Mouse (Mus musculus) midbrain, postnatal 0 days (tissue): Measurements from ENCODE around the gene Tmem9b. TPM values are rescaled to one million over a fixed set of nuclear protein-coding genes. Genes with fewer than 3 reads are reported as not detected.
A peak's percentile ranks its signal among the peaks of the same experiment; 100 is the strongest.

Source experiments
- ATAC-seq: fragments of 200-750 bp; cut with Nextera tagmentation; 2 replicates; pipeline ENCODE4 v1.8.0; 2017; ENCODE audit warnings: moderate number of reproducible peaks, mild to moderate bottlenecking, moderate TSS enrichment, moderate library complexity; ENCODE audit not compliant: low FRiP score
- DNase-seq: peaks from one replicate; pipeline ENCODE4 v3.0.0-alpha.2; 2015; ENCODE audit warnings: low spot score
- H3K27ac ChIP-seq: fragments of 300-500 bp; sonication (generic); 2 replicates; pipeline ENCODE4 v1.5.1; 2014; ENCODE audit warnings: low read depth, mild to moderate bottlenecking, low read length, mixed read lengths
- H3K27me3 ChIP-seq: fragments of 300-500 bp; sonication (generic); 2 replicates; pipeline ENCODE4 v1.6.1; 2014; ENCODE audit warnings: low read length, control low read depth, mixed read lengths; ENCODE audit not compliant: insufficient read depth
- H3K36me3 ChIP-seq: fragments of 300-500 bp; sonication (generic); 2 replicates; pipeline ENCODE4 v1.6.1; 2014; ENCODE audit warnings: low read length, control low read depth, mixed read lengths; ENCODE audit not compliant: insufficient read depth
- H3K4me1 ChIP-seq: fragments of 300-500 bp; sonication (generic); 2 replicates; pipeline ENCODE4 v1.6.1; 2014; ENCODE audit warnings: mild to moderate bottlenecking, control low read depth, antibody characterized with exemption, low read length, mixed read lengths; ENCODE audit not compliant: insufficient read depth
- H3K4me2 ChIP-seq: fragments of 300-500 bp; sonication (generic); 2 replicates; pipeline ENCODE4 v1.6.1; 2014; ENCODE audit warnings: low read depth, mild to moderate bottlenecking, low read length, mixed read lengths; ENCODE audit not compliant: poor library complexity, severe bottlenecking
- H3K4me3 ChIP-seq: fragments of 300-500 bp; sonication (generic); 2 replicates; pipeline ENCODE4 v1.5.1; 2014; ENCODE audit warnings: low read depth, mild to moderate bottlenecking, low read length, moderate library complexity
- H3K9ac ChIP-seq: fragments of 300-500 bp; sonication (generic); replicated peaks from 2 replicates; pipeline ENCODE4 v1.6.1; 2014; ENCODE audit warnings: mild to moderate bottlenecking, low read length, moderate library complexity, mixed read lengths; ENCODE audit not compliant: poor library complexity, severe bottlenecking
- H3K9me3 ChIP-seq: fragments of 300-500 bp; sonication (generic); 2 replicates; pipeline ENCODE4 v1.6.1; 2016; ENCODE audit warnings: low read length, control low read depth
- CTCF ChIP-seq: IDR thresholded peaks from 2 replicates; pipeline ENCODE4 v1.5.1; 2016; ENCODE audit warnings: antibody characterized with exemption, mild to moderate bottlenecking
- WGBS: fragments of 180-500 bp; shearing (Covaris S2); extraction: QIAGEN DNeasy Blood & Tissue Kit; methylation state at CpG from one replicate; pipeline ENCODE4 v1.1.7; 2014; 5-methylcytosine and 5-hydroxymethylcytosine counted together
- polyA plus RNA-seq: library from polyadenylated mRNA; unstranded; fragments of >200 nt; fragmentation: Nextera tagmentation; extraction: Ambion mirVana; gene quantifications from 2 replicates; pipeline ENCODE4 v1.2.1, GENCODE M21; 2015
- total RNA-seq: library from RNA; depleted of rRNA; stranded (reverse); fragments of >200 nt; gene quantifications from 2 replicates; pipeline ENCODE4 v1.2.3, GENCODE M21; 2014

The Tmem9b gene
- total and polyA plus RNA-seq, 2 experiments from 2014 or later: 167 to 316 TPM

DNA sequence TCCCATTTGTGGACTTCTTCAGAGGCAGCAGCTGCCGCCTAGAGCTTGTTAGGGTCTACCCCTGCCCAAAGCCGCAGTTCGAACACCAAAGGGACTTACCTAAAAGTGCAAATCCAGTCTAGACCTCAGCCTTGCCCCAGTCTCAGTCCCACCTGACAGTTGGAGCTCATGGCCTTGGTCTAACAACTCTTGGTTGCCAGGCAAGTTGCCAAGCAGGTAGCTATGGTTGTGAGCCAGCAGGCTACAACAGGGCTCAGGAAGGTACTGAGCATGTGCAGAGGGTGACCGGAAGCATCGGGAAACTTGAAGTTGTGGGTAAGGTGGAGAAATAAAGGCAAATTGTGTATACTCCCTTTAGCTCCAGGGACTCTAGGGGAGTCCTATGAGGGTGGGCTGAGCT, 29.0 kb downstream of the Tmem9b start, which contains the start of gene BC051019:
Gene BC051019, minus strand, starts transcription at position 154 of the 400 bp plus-strand sequence.
- Histone ChIP-seq H3K4me3 (no peak within 1 kb of the TSS), H3K36me3 (no peaks in the 10 kb centered on the region), H3K27ac (no peak within 1 kb of the TSS), H3K4me2 (no peak within 1 kb of the TSS), H3K9me3 (no peaks in the 10 kb centered on the region), H3K27me3 (no peaks in the 10 kb centered on the region), H3K4me1 (no peaks in the 10 kb centered on the region), H3K9ac (no peak within 1 kb of the TSS)
- no peak for TF ChIP-seq CTCF
- DNase-seq: no peak
- ATAC-seq: no peak
- 96% methylated on average over 5 of the region's 5 CpGs for WGBS

DNA sequence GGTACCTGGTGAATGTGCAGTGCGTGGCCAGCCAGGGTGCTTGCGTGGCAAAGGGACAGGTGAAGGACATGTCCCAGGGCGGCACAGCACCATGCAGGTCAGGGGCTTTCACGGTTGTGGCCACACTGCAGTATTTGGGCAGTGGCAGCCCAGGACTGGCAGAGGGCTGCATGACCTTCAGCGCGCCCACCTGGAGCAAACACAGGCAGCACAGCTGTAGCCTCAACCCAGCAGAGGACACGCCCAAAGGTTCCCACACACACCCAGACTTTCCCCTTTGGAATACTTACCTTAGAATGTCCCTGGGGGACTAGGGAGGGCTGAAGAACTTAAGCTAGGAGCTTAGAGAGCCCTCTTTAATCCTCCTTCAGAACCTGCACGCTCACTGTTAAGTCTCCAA, 29.6 kb downstream of the Tmem9b start:
- 93% methylated on average over 8 of the region's 8 CpGs for WGBS
- Histone ChIP-seq H3K9ac (no peak overlapping the region), H3K4me1 (no peaks in the 10 kb centered on the region), H3K27ac (no peak overlapping the region), H3K9me3 (no peaks in the 10 kb centered on the region), H3K4me2 (no peak overlapping the region), H3K27me3 (no peaks in the 10 kb centered on the region), H3K4me3 (no peak overlapping the region), H3K36me3 (no peaks in the 10 kb centered on the region)
- DNase-seq (no peak), ATAC-seq (no peak)
- TF ChIP-seq CTCF: no peak

GRCm38 (mm10) chr7:109722618-109723017, 30.1 kb downstream of the Tmem9b start:
- no peak overlapping the region for H3K4me3 ChIP-seq
- H3K4me1 ChIP-seq: no peaks in the 10 kb centered on the region
- H3K36me3 ChIP-seq: no peaks in the 10 kb centered on the region
- 99% methylated on average over 2 of the region's 2 CpGs for WGBS
- H3K27ac ChIP-seq: no peak overlapping the region
- no peaks in the 10 kb centered on the region for H3K9me3 ChIP-seq
- no peak overlapping the region for H3K9ac ChIP-seq
- peak; percentile 43 for TF ChIP-seq CTCF
- H3K27me3 ChIP-seq: no peaks in the 10 kb centered on the region
- no peak overlapping the region for H3K4me2 ChIP-seq
- DNase-seq: no peak
- no peak for ATAC-seq

DNA sequence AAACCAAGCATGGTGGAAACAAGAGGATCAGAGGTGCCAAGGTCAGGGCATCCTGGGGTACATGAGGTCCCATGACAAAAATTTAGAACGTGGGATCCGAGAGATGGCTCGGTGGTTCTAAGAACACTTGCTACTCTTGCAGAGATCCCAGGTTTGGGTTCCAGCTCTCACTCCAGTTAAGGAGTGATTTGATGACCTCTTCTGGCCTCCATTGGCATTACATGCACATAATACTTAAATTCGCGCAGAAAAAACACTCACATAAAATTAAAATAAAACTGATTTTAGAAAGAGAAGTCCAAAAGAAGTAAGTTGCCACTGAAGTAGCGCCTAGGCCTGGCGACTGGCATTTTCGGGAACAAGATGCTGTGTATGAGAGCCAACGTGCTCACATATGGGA, 33.4 kb downstream of the Tmem9b start:
- DNase-seq (peak; percentile 72), ATAC-seq (no peak)
- Histone ChIP-seq H3K4me2 (no peak overlapping the region), H3K4me1 (no peaks in the 10 kb centered on the region), H3K27me3 (no peaks in the 10 kb centered on the region), H3K27ac (no peak overlapping the region), H3K9me3 (no peaks in the 10 kb centered on the region), H3K9ac (no peak overlapping the region), H3K36me3 (no peaks in the 10 kb centered on the region), H3K4me3 (no peak overlapping the region)
- 64% methylated on average over 9 of the region's 9 CpGs for WGBS
- TF ChIP-seq CTCF: peak; percentile 74

DNA sequence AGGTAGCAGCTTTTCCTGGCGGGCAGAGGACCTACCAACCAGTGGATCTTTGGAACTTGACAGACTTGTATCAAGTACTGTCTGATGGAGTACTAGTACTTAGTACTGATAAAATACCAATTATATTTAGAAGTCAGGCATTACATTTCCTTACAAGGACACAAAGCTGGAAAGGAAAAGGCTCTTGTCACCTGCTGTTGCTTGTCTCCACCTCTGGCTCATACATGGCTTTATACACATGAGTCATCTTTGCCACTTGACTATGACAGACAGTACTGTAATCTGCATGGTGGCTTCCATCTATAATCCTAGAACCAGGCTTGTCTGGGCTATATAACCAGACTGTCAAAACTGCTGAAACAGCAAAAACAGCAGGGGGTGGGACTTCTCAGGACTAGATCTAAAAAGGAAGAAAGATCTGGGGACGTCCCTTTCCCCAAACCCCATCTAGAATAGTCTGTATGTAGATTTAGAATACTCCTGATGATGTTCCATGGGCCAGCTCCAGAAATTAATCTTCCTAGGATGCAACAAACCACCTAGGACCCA, 39.2 kb downstream of the Tmem9b start:
- H3K9me3 ChIP-seq: no peaks in the 10 kb centered on the region
- 87% methylated on average over 2 of the region's 2 CpGs for WGBS
- no peak overlapping the region for H3K4me2 ChIP-seq
- TF ChIP-seq CTCF: no peak
- peaks cover 7% of the 10 kb centered on the region; the same call in 1 of the 2 replicates for H3K36me3 ChIP-seq
- DNase-seq: no peak
- ATAC-seq: no peak
- H3K9ac ChIP-seq: no peak overlapping the region
- H3K27me3 ChIP-seq: no peaks in the 10 kb centered on the region
- H3K4me3 ChIP-seq: no peak overlapping the region
- no peaks in the 10 kb centered on the region for H3K4me1 ChIP-seq
- H3K27ac ChIP-seq: no peak overlapping the region

- DNase-seq (no peak), ATAC-seq (no peak)
- H3K36me3 ChIP-seq: peaks cover 7% of the 10 kb centered on the region; the same call in 1 of the 2 replicates
Measured at GRCm38 (mm10) chr7:109712198-109712597, 40.5 kb downstream of the Tmem9b start.

More at GRCm38 (mm10) chr7:109712198-109712597, 40.5 kb downstream of the Tmem9b start:
- H3K9ac ChIP-seq: no peak overlapping the region
- H3K27me3 ChIP-seq: no peaks in the 10 kb centered on the region
- WGBS: 94% methylated on average over 7 of the region's 7 CpGs
- TF ChIP-seq CTCF: no peak
- H3K4me3 ChIP-seq: no peak overlapping the region
- no peak overlapping the region for H3K4me2 ChIP-seq
- no peak overlapping the region for H3K27ac ChIP-seq
- no peaks in the 10 kb centered on the region for H3K4me1 ChIP-seq
- no peaks in the 10 kb centered on the region for H3K9me3 ChIP-seq
